In genomic region chr8:113137361-113137760, GRCm38 (mm10) we compare ENCODE assay signal across 8 mouse cellular contexts.
"Had no signal": no experiment of that assay in that cellular context is flagged by ENCODE, and none has a peak within 500 bp of the region (broad histone marks: within the 10 kb centered on the region; RNA-seq: fewer than 3 reads in every experiment).

No protein-coding gene starts in this region.

- DNase-seq: kidney, postnatal 25 days; lung, embryonic 14.5 days; lung, postnatal 10 days; lung, postnatal 4 days; midbrain, embryonic 14.5 days; right cerebral cortex, postnatal 4 days; spleen, adult 18-20 months; thymus, postnatal 4 days had no signal
